Comparison of ENCODE assay signal across 9 mouse cellular contexts in the genomic region with DNA sequence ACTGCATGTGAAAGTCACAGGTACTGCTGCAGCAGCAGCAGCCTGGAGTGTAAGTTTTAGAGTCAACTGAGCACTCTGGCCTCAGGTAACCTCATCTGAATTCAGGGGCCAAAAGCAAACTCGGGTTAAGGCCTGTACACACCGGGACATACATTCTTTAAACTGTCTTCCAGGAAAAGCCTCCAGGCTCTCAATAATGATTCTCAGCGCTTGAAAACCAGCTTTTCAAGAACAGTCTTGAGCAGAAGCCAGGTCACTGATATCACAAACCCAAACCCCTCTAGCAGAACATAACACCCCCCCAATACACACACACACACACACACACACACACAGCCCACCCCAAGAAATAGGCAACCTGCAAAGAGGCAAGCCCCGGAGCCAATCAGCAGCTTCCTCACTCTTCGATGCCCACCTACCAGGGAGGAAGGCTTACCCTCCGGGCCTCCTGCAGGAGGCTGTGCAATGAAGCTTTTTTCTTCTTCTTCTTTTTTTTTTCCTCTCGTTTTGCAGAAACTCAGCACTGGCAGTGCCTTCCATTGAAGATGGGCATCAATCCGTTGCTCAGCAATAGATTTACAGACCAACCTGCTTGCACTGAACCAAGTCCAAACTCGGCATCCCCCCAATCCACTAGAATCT. TPM values are rescaled to one million over a fixed set of nuclear protein-coding genes. Genes with fewer than 3 reads are reported as not detected.
A peak's percentile ranks its signal among the peaks of the same experiment; 100 is the strongest.
DNase-seq lines count a peak whose midpoint lies in the region; ATAC-seq and TF ChIP-seq lines count a peak whose summit lies in the region.
"Had no signal": no experiment of that assay in that cellular context is flagged by ENCODE, and none has a peak within 500 bp of the region (broad histone marks: within the 10 kb centered on the region; RNA-seq: fewer than 3 reads in every experiment).

No protein-coding gene starts in this region.

- H3K27me3 ChIP-seq in heart, embryonic 13.5 days (replicated peaks), result peaks cover 74% of the 10 kb centered on the region
- 0 out of 2 replicates have a peak, but pooled peaks cover 16% of the 10 kb centered on the region for H3K27me3 ChIP-seq in hindbrain, embryonic 13.5 days
- H3K27me3 ChIP-seq in midbrain, postnatal 0 days (ENCODE audit: insufficient read depth, low read length), result 0 out of 2 replicates have a peak, but pooled peaks cover 4% of the 10 kb centered on the region

- peaks cover 56% of the 10 kb centered on the region for H3K4me1 ChIP-seq in heart, embryonic 13.5 days
- H3K4me1 ChIP-seq in cortical plate, adult 2 months (ENCODE audit: control insufficient read depth, insufficient read depth, low read length), result no peaks in the 10 kb centered on the region
- H3K4me1 ChIP-seq in hindbrain, embryonic 13.5 days (replicated peaks), result peaks cover 68% of the 10 kb centered on the region
- peaks cover 8% of the 10 kb centered on the region for H3K4me1 ChIP-seq in midbrain, postnatal 0 days (ENCODE audit: insufficient read depth, low read length)

- no peaks in the 10 kb centered on the region for H3K9me3 ChIP-seq in heart, embryonic 13.5 days
- no peaks in the 10 kb centered on the region for H3K9me3 ChIP-seq in hindbrain, embryonic 13.5 days
- no peaks in the 10 kb centered on the region for H3K9me3 ChIP-seq in midbrain, postnatal 0 days (ENCODE audit: low read length)

- 8% methylated on average over 9 of the region's 9 CpGs for WGBS in heart, embryonic 13.5 days
- WGBS in hindbrain, embryonic 13.5 days, result under 1% methylated on average over 9 of the region's 9 CpGs
- 4% methylated on average over 9 of the region's 9 CpGs for WGBS in midbrain, postnatal 0 days

- peak overlapping the region; percentile 91 for H3K4me2 ChIP-seq in heart, embryonic 13.5 days
- H3K4me2 ChIP-seq in hindbrain, embryonic 13.5 days, result peak overlapping the region; percentile 80
- peak overlapping the region; percentile 91 for H3K4me2 ChIP-seq in midbrain, postnatal 0 days (ENCODE audit: low read depth, low read length, poor library complexity, severe bottlenecking)

- no peak overlapping the region for H3K9ac ChIP-seq in heart, embryonic 13.5 days
- peak overlapping the region; percentile 66 for H3K9ac ChIP-seq in hindbrain, embryonic 13.5 days
- no peak overlapping the region for H3K9ac ChIP-seq in midbrain, postnatal 0 days (replicated peaks; ENCODE audit: low read length, poor library complexity, severe bottlenecking)

- DNase-seq in heart, adult 11 months, result no peak
- no peak for DNase-seq in midbrain, postnatal 0 days (ENCODE audit: low spot score)
- DNase-seq in adipocyte (ENCODE audit: low spot score), result no peak
- DNase-seq in ovary, postnatal 10 days (ENCODE audit: low spot score), result no peak
- no peak for DNase-seq in urinary bladder, postnatal 25 days (ENCODE audit: low spot score)
- DNase-seq: kidney, adult 8-10 months had no signal

- no peak for TF ChIP-seq POLR2A in cortical plate, adult 2 months (IDR thresholded peaks at IDR 0.05; ENCODE audit: extremely low read depth, insufficient read depth, low read length)

- peak overlapping the region; percentile 66 for H3K4me3 ChIP-seq in heart, embryonic 13.5 days
- peak overlapping the region; percentile 44; the same call in 1 of the 2 replicates for H3K4me3 ChIP-seq in cortical plate, adult 2 months (ENCODE audit: insufficient read depth, low read length)
- peak overlapping the region; percentile 51 for H3K4me3 ChIP-seq in hindbrain, embryonic 13.5 days
- H3K4me3 ChIP-seq in midbrain, postnatal 0 days (ENCODE audit: low read depth, low read length), result peak overlapping the region; percentile 54; the same call in 1 of the 2 replicates

- H3K27ac ChIP-seq in heart, embryonic 13.5 days (replicated peaks), result no peak overlapping the region
- H3K27ac ChIP-seq in cortical plate, adult 2 months (ENCODE audit: insufficient read depth, low read length), result no peak overlapping the region
- no peak overlapping the region for H3K27ac ChIP-seq in hindbrain, embryonic 13.5 days
- H3K27ac ChIP-seq in midbrain, postnatal 0 days (ENCODE audit: low read depth, low read length), result no peak overlapping the region

- H3K36me3 ChIP-seq in heart, embryonic 13.5 days, result no peaks in the 10 kb centered on the region
- H3K36me3 ChIP-seq in hindbrain, embryonic 13.5 days, result no peaks in the 10 kb centered on the region
- H3K36me3 ChIP-seq in midbrain, postnatal 0 days (ENCODE audit: insufficient read depth, low read length), result no peaks in the 10 kb centered on the region

- ATAC-seq in heart, embryonic 13.5 days (ENCODE audit: extremely low read depth, insufficient number of reproducible peaks, low FRiP score, low TSS enrichment), result no peak
- ATAC-seq in hindbrain, embryonic 13.5 days (ENCODE audit: low FRiP score), result no peak
- no peak for ATAC-seq in midbrain, postnatal 0 days (ENCODE audit: low FRiP score)

- TF ChIP-seq CTCF in cortical plate, adult 2 months (IDR thresholded peaks at IDR 0.05; ENCODE audit: extremely low read depth, insufficient read depth, low read length), result no peak
- no peak for TF ChIP-seq CTCF in midbrain, postnatal 0 days (IDR thresholded peaks at IDR 0.05)

RNA-seq across cellular contexts. Expression of gene Inava, which starts 1.7 kb away (rescaled TPM):
- 1.3 and 1.4 TPM in 2 replicates for polyA plus RNA-seq in heart, embryonic 13.5 days (2015; fragmentation: Nextera tagmentation; extraction: Ambion mirVana)
- 3.3 TPM in 2 replicates for polyA plus RNA-seq in cortical plate, adult 2 months (2012; rRNA removed)
- polyA plus RNA-seq in hindbrain, embryonic 13.5 days (2015; fragmentation: Nextera tagmentation; extraction: Ambion mirVana), result 3.4 and 3.5 TPM in 2 replicates
- total RNA-seq in midbrain, postnatal 0 days (2014; rRNA removed), result 4.1 and 5.2 TPM in 2 replicates
- 1.4 and 2.2 TPM in 2 replicates for polyA plus RNA-seq in midbrain, postnatal 0 days (2015; fragmentation: Nextera tagmentation; extraction: Ambion mirVana)

RNA-seq across cellular contexts. Expression of gene Mroh3, which starts 19.8 kb away (rescaled TPM):
- not detected in 2 replicates for polyA plus RNA-seq in heart, embryonic 13.5 days (2015; fragmentation: Nextera tagmentation; extraction: Ambion mirVana)
- polyA plus RNA-seq in cortical plate, adult 2 months (2012; rRNA removed), result 1.0 and 1.6 TPM in 2 replicates
- polyA plus RNA-seq in hindbrain, embryonic 13.5 days (2015; fragmentation: Nextera tagmentation; extraction: Ambion mirVana), result not detected in 2 replicates
- total RNA-seq in midbrain, postnatal 0 days (2014; rRNA removed), result 0.27 TPM in 1 of 2 replicates, not detected in the other
- polyA plus RNA-seq in midbrain, postnatal 0 days (2015; fragmentation: Nextera tagmentation; extraction: Ambion mirVana), result not detected in 2 replicates

RNA-seq across cellular contexts. Expression of gene Gpr25, which starts 28.3 kb away (rescaled TPM):
- polyA plus RNA-seq in heart, embryonic 13.5 days (2015; fragmentation: Nextera tagmentation; extraction: Ambion mirVana), result not detected in 2 replicates
- polyA plus RNA-seq in cortical plate, adult 2 months (2012; rRNA removed), result 6.5 and 9.7 TPM in 2 replicates
- 0.16 and 0.26 TPM in 2 replicates for polyA plus RNA-seq in hindbrain, embryonic 13.5 days (2015; fragmentation: Nextera tagmentation; extraction: Ambion mirVana)
- total RNA-seq in midbrain, postnatal 0 days (2014; rRNA removed), result 1.3 and 2.8 TPM in 2 replicates
- 1.7 and 2.1 TPM in 2 replicates for polyA plus RNA-seq in midbrain, postnatal 0 days (2015; fragmentation: Nextera tagmentation; extraction: Ambion mirVana)
